Mouse (Mus musculus) hindbrain, embryonic 13.5 days (tissue): ENCODE measurements around the gene Gcnt4. TPM values are rescaled to one million over a fixed set of nuclear protein-coding genes. Genes with fewer than 3 reads are reported as not detected.

Source experiments
- ATAC-seq: fragments of 200-750 bp; cut with Nextera tagmentation; 2 replicates; pipeline ENCODE4 v1.8.0; 2017; ENCODE audit warnings: moderate TSS enrichment; ENCODE audit not compliant: low FRiP score
- H3K27ac ChIP-seq: fragments of 300-500 bp; sonication (generic); 2 replicates; pipeline ENCODE4 v1.5.1; 2015; ENCODE audit warnings: inconsistent platforms, mild to moderate bottlenecking, moderate library complexity
- H3K27me3 ChIP-seq: fragments of 300-500 bp; sonication (generic); 2 replicates; pipeline ENCODE4 v1.6.1; 2015; ENCODE audit warnings: mild to moderate bottlenecking, inconsistent platforms
- H3K36me3 ChIP-seq: fragments of 300-500 bp; sonication (generic); 2 replicates; pipeline ENCODE4 v1.6.1; 2015; ENCODE audit warnings: mild to moderate bottlenecking, inconsistent platforms
- H3K4me1 ChIP-seq: fragments of 300-500 bp; sonication (generic); replicated peaks from 2 replicates; pipeline ENCODE4 v1.6.1; 2015; ENCODE audit warnings: inconsistent platforms
- H3K4me2 ChIP-seq: fragments of 300-500 bp; sonication (generic); 2 replicates; pipeline ENCODE4 v1.6.1; 2015; ENCODE audit warnings: inconsistent platforms, mild to moderate bottlenecking, moderate library complexity
- H3K4me3 ChIP-seq: fragments of 300-500 bp; sonication (generic); 2 replicates; pipeline ENCODE4 v1.5.1; 2015; ENCODE audit warnings: mild to moderate bottlenecking, inconsistent platforms
- H3K9ac ChIP-seq: fragments of 300-500 bp; sonication (generic); 2 replicates; pipeline ENCODE4 v1.6.1; 2015; ENCODE audit warnings: mild to moderate bottlenecking, inconsistent platforms
- H3K9me3 ChIP-seq: fragments of 300-500 bp; sonication (generic); 2 replicates; pipeline ENCODE4 v1.6.1; 2016; ENCODE audit warnings: inconsistent platforms
- WGBS: fragments of 180-500 bp; shearing (Covaris S2); methylation state at CpG from one replicate; pipeline ENCODE4 v1.1.7; 2015; 5-methylcytosine and 5-hydroxymethylcytosine counted together
- polyA plus RNA-seq: library from polyadenylated mRNA; unstranded; fragments of >200 nt; fragmentation: Nextera tagmentation; extraction: Ambion mirVana; gene quantifications from 2 replicates; pipeline ENCODE4 v1.2.1, GENCODE M21; 2015

The Gcnt4 gene
- polyA plus RNA-seq, 1 experiment from 2014 or later = 0.09 TPM

GRCm38 (mm10) chr13:96983251-96984126 is 59.0 kb downstream of the Gcnt4 start:
- no peaks in the 10 kb centered on the region for H3K36me3 ChIP-seq
- H3K27me3 ChIP-seq = no peaks in the 10 kb centered on the region
- peaks cover 12% of the 10 kb centered on the region for H3K4me1 ChIP-seq
- no peak overlapping the region for H3K4me3 ChIP-seq
- no peak overlapping the region for H3K27ac ChIP-seq
- H3K9ac ChIP-seq = no peak overlapping the region
- peak overlapping the region; percentile 31 for H3K4me2 ChIP-seq
- ATAC-seq = no peak
- no peaks in the 10 kb centered on the region for H3K9me3 ChIP-seq
- WGBS = 57% methylated on average over 26 of the region's 26 CpGs

DNA sequence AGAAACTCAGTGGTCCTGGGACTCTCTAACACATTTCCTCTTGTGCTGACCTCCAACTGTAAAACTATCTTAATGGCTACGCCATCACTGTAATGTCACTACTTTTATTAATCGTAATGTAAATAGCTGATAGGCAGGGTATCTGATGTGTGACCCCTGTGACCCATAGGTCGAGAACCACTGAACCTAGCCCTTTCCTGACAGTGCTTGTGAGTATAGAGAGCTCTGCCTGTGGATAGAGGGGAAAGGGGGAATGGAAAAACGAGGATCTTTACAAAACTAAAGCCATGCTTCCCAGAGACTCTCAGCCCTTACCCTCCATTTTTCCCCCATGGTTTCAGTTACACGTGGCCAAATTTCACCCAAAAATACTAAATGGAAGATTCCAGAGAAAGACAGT is 60.2 kb downstream of the Gcnt4 start:
- no peaks in the 10 kb centered on the region for H3K36me3 ChIP-seq
- H3K27me3 ChIP-seq = no peaks in the 10 kb centered on the region
- ATAC-seq = no peak
- H3K9me3 ChIP-seq = no peaks in the 10 kb centered on the region
- no peak overlapping the region for H3K4me3 ChIP-seq
- H3K4me2 ChIP-seq = no peak overlapping the region
- H3K9ac ChIP-seq = no peak overlapping the region
- 78% methylated on average over 5 of the region's 5 CpGs for WGBS
- peaks cover 12% of the 10 kb centered on the region for H3K4me1 ChIP-seq
- no peak overlapping the region for H3K27ac ChIP-seq

DNA sequence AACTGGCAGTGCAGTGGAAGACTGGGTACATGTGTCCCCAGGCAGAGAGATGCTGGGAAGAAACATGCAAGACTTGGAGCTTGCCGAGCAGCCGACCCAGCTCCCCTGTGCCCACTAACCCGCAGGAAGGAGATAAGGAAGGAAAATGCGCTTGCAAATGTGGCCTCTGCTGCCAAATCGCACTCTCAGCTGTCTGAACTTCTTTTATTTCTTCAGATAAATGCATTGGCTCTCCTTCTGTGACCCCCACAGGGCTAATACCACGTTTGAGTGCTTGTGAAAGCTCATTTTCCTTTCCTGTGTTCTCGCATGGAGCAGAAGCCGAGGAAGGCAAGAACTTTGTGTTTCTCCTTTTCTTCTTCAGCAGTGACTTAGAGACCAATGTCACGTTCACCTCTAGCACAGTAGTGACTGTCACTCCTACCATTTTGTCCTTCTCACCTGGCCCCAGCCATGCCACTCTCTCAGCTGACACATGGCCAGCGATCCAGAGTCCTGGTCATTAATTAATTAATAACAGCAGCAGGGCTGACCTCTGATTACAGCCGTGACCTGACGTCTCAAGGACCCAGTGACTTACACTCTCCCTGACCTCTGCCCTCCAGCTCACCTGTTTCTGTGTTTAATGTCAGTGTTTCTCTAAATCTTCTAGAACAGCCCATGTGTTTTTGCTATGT is 61.2 kb downstream of the Gcnt4 start:
- no peak overlapping the region for H3K4me2 ChIP-seq
- H3K9ac ChIP-seq = 0 out of 2 replicates have a peak overlapping the region, but pooled peaks have one; percentile 29
- no peak overlapping the region for H3K4me3 ChIP-seq
- no peaks in the 10 kb centered on the region for H3K27me3 ChIP-seq
- H3K9me3 ChIP-seq = no peaks in the 10 kb centered on the region
- peaks cover 12% of the 10 kb centered on the region for H3K4me1 ChIP-seq
- no peaks in the 10 kb centered on the region for H3K36me3 ChIP-seq
- no peak overlapping the region for H3K27ac ChIP-seq
- ATAC-seq = no peak
- WGBS = 55% methylated on average over 12 of the region's 12 CpGs

DNA sequence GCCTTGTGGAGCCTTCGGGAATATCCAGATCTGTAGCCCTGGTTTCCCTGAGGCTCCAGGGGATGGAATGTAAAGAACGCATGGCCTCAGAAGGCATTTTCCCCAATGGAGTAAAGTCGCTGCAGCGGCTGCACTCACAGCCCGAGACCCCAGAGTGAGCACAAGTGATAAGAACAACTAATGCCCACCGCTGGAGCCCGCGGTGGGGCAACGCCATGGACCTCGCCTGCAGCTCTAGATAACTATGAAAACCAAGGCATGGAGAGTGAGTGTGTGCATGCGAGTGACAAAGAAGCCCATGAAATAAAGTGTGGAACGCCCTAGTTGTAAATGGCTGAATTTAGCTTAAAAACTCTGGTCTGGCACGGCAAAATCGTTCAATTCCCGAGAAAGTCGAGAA is 64.6 kb downstream of the Gcnt4 start:
- no peak overlapping the region for H3K27ac ChIP-seq
- no peaks in the 10 kb centered on the region for H3K27me3 ChIP-seq
- H3K4me3 ChIP-seq = no peak overlapping the region
- no peaks in the 10 kb centered on the region for H3K9me3 ChIP-seq
- WGBS = 94% methylated on average over 16 of the region's 16 CpGs
- H3K36me3 ChIP-seq = no peaks in the 10 kb centered on the region
- no peak overlapping the region for H3K4me2 ChIP-seq
- no peak for ATAC-seq
- H3K4me1 ChIP-seq = peaks cover 3% of the 10 kb centered on the region; the same call in 1 of the 2 replicates
- H3K9ac ChIP-seq = no peak overlapping the region

- no peak for ATAC-seq
- H3K9ac ChIP-seq = no peak overlapping the region
- 96% methylated on average over 3 of the region's 3 CpGs for WGBS
- no peaks in the 10 kb centered on the region for H3K36me3 ChIP-seq
- H3K4me3 ChIP-seq = no peak overlapping the region
- peaks cover 3% of the 10 kb centered on the region; the same call in 1 of the 2 replicates for H3K4me1 ChIP-seq
- no peak overlapping the region for H3K4me2 ChIP-seq
- no peaks in the 10 kb centered on the region for H3K27me3 ChIP-seq
- H3K9me3 ChIP-seq = no peaks in the 10 kb centered on the region
- no peak overlapping the region for H3K27ac ChIP-seq
Measured at GRCm38 (mm10) chr13:96990045-96990444, 65.6 kb downstream of the Gcnt4 start.

DNA sequence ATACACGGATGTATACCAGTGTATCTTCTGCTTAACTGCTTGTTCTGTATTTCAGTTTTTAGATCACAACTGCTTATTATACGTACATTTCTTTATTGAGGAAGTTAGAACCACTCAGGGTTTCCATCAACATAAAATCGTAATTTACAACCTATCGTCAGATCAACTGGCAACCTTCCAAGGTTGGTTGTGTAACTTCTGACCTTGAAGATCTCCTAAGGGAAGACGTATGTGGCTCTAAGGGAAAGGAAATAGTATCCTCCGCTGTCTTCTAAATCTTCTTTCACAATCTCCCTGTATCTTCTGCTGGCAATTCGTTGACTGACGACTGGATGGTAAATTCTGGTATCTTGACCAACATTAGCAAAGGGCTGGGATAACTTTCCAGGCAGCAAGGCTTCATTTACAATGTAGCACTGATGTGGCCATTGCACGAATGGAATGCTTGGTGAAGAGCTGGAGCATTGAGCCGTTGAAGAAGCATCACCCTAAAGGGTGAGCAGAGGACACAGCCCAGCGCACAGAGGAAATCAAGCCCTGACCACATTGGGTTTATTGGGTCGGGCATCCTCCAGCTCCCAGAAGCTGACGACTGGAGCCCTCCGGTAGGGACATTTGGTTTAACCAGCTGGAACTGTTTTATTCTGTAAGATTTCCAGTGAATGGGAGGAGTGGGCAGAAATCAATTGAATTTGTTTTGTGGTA is 66.2 kb downstream of the Gcnt4 start:
- Histone ChIP-seq H3K9me3 (no peaks in the 10 kb centered on the region), H3K4me3 (no peak overlapping the region), H3K4me1 (peaks cover 3% of the 10 kb centered on the region; the same call in 1 of the 2 replicates), H3K9ac (no peak overlapping the region), H3K27me3 (no peaks in the 10 kb centered on the region), H3K4me2 (no peak overlapping the region), H3K36me3 (no peaks in the 10 kb centered on the region), H3K27ac (no peak overlapping the region)
- no peak for ATAC-seq
- WGBS = 83% methylated on average over 14 of the region's 14 CpGs

- H3K27me3 ChIP-seq = no peaks in the 10 kb centered on the region
- no peak for ATAC-seq
- no peaks in the 10 kb centered on the region for H3K9me3 ChIP-seq
- 27% methylated on average over 8 of the region's 8 CpGs for WGBS
- H3K36me3 ChIP-seq = no peaks in the 10 kb centered on the region
- H3K27ac ChIP-seq = no peak overlapping the region
- no peaks in the 10 kb centered on the region for H3K4me1 ChIP-seq
- no peak overlapping the region for H3K4me2 ChIP-seq
- H3K4me3 ChIP-seq = no peak overlapping the region
- no peak overlapping the region for H3K9ac ChIP-seq
Measured at GRCm38 (mm10) chr13:96993291-96993989, 69.0 kb downstream of the Gcnt4 start.

DNA sequence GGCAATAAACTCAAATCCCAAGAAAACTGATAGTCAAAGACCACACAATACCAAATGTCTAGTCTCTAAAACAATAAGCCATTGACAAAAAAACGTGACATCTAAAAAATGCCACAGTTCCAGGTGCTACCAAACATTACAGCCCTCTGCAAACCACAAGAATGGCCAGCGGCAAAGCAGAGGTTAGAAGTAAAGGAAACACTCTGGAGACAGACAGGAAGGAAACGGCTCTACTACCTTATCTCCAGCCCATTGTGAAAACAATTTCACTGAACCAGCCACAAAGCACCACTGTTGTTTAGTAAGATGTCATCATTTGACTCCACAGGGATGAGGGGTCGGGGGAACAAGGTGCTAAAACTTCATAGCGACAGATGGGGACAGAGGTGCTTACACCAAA is 70.8 kb downstream of the Gcnt4 start:
- Histone ChIP-seq H3K9me3 (no peaks in the 10 kb centered on the region), H3K4me1 (no peaks in the 10 kb centered on the region), H3K27me3 (no peaks in the 10 kb centered on the region), H3K36me3 (no peaks in the 10 kb centered on the region), H3K27ac (no peak overlapping the region), H3K9ac (no peak overlapping the region), H3K4me3 (no peak overlapping the region), H3K4me2 (no peak overlapping the region)
- 81% methylated on average over 5 of the region's 5 CpGs for WGBS
- no peak for ATAC-seq

GRCm38 (mm10) chr13:96997080-96997479 is 72.6 kb downstream of the Gcnt4 start:
- ATAC-seq = no peak
- Histone ChIP-seq H3K9ac (no peak overlapping the region), H3K36me3 (no peaks in the 10 kb centered on the region), H3K27me3 (no peaks in the 10 kb centered on the region), H3K27ac (no peak overlapping the region), H3K4me1 (no peaks in the 10 kb centered on the region), H3K4me3 (no peak overlapping the region), H3K9me3 (no peaks in the 10 kb centered on the region), H3K4me2 (no peak overlapping the region)
- WGBS = 82% methylated on average over 1 of the region's 1 CpGs
